Mouse (Mus musculus) limb, embryonic 12.5 days (tissue): ENCODE measurements around the gene Lrrc73. TPM values are rescaled to one million over a fixed set of nuclear protein-coding genes. Genes with fewer than 3 reads are reported as not detected.
A peak's percentile ranks its signal among the peaks of the same experiment; 100 is the strongest.

ENCODE experiments used
- ATAC-seq: fragments of 200-750 bp; cut with Nextera tagmentation; 2 replicates; pipeline ENCODE4 v1.8.0; 2017; ENCODE audit warnings: low read depth, moderate TSS enrichment; ENCODE audit not compliant: insufficient number of reproducible peaks, insufficient read depth, low FRiP score, low TSS enrichment
- H3K27ac ChIP-seq: fragments of 300-500 bp; sonication (generic); 2 replicates; pipeline ENCODE4 v1.5.1; 2016; ENCODE audit warnings: mild to moderate bottlenecking, moderate library complexity
- H3K27me3 ChIP-seq: fragments of 300-500 bp; sonication (generic); 2 replicates; pipeline ENCODE4 v1.6.1; 2016; ENCODE audit warnings: mild to moderate bottlenecking, moderate library complexity
- H3K36me3 ChIP-seq: fragments of 300-500 bp; sonication (generic); 2 replicates; pipeline ENCODE4 v1.6.1; 2016; ENCODE audit warnings: mild to moderate bottlenecking, moderate library complexity
- H3K4me1 ChIP-seq: fragments of 300-500 bp; sonication (generic); replicated peaks from 2 replicates; pipeline ENCODE4 v1.6.1; 2016
- H3K4me2 ChIP-seq: fragments of 300-500 bp; sonication (generic); 2 replicates; pipeline ENCODE4 v1.6.1; 2016; ENCODE audit warnings: mild to moderate bottlenecking, moderate library complexity
- H3K4me3 ChIP-seq: fragments of 300-500 bp; sonication (generic); replicated peaks from 2 replicates; pipeline ENCODE4 v1.5.1; 2016; ENCODE audit warnings: mild to moderate bottlenecking
- H3K9ac ChIP-seq: fragments of 300-500 bp; sonication (generic); replicated peaks from 2 replicates; pipeline ENCODE4 v1.6.1; 2016; ENCODE audit warnings: mild to moderate bottlenecking, moderate library complexity
- H3K9me3 ChIP-seq: fragments of 300-500 bp; sonication (generic); 2 replicates; pipeline ENCODE4 v1.6.1; 2016; ENCODE audit warnings: mild to moderate bottlenecking, moderate library complexity
- WGBS: fragments of 180-500 bp; shearing (Covaris S2); methylation state at CpG from one replicate; pipeline ENCODE4 v1.1.7; 2016; 5-methylcytosine and 5-hydroxymethylcytosine counted together
- microRNA counts: library from miRNA; unstranded; fragments of <30 nt; microRNA quantifications from one replicate; lab custom pipeline; 2017
- microRNA-seq: library from miRNA; unstranded; fragments of <30 nt; microRNA quantifications from one replicate; pipeline ENCODE4, GENCODE M21; 2017
- polyA plus RNA-seq: library from polyadenylated mRNA; unstranded; fragments of >200 nt; fragmentation: Nextera tagmentation; extraction: Ambion mirVana; gene quantifications from 2 replicates; pipeline ENCODE4 v1.2.1, GENCODE M21; 2016

The Lrrc73 gene
- polyA plus RNA-seq, 1 experiment from 2014 or later, result 0.60 TPM

DNA sequence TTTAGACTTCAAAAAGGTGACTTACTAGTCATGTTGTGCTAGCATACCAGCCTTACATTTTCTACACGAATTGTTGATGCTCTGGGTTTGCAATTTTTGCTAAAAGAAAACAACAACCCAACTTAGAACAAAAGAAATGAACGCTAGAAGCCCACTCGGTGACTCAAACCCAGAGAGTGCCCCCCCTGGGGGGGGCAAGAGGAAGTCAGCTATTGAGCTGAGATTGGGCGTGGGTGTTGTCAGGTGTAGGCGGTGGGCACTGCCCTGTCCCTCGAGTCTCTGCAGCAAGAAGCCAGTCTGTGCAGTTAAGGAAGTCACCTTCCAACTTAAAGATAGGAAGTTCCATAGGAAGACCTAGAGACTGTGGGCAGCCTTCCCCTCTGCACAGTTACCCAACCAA lies 43.3 kb downstream of the Lrrc73 start:
- Histone ChIP-seq H3K36me3 (no peaks in the 10 kb centered on the region), H3K27ac (no peak overlapping the region), H3K4me3 (no peak overlapping the region), H3K4me1 (peaks cover 18% of the 10 kb centered on the region), H3K4me2 (no peak overlapping the region), H3K9me3 (no peaks in the 10 kb centered on the region), H3K9ac (no peak overlapping the region), H3K27me3 (peaks cover 80% of the 10 kb centered on the region)
- ATAC-seq, result no peak
- WGBS, result 47% methylated on average over 6 of the region's 6 CpGs

DNA sequence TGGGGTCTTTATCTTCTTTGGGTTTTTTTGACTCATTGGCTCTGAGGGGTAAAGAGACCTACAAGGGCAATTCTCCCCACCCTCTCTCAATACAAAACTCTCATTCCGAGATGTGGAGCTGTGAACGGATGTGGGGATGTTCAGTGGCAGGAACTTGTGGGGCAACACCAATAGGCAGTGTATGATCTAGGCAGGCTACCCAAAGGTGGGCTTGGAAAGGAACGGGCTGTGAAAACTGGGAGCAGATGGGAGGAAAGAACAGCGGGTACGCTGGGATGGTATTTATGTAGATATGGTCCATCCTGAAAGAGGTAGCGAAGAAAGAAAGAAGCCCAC lies 43.7 kb downstream of the Lrrc73 start:
- Histone ChIP-seq H3K4me3 (peak overlapping the region; percentile 64), H3K27me3 (peaks cover 80% of the 10 kb centered on the region), H3K36me3 (no peaks in the 10 kb centered on the region), H3K4me2 (peak overlapping the region; percentile 100), H3K9ac (peak overlapping the region; percentile 66; the same call in 1 of the 2 replicates), H3K27ac (no peak overlapping the region), H3K9me3 (no peaks in the 10 kb centered on the region), H3K4me1 (peaks cover 18% of the 10 kb centered on the region)
- ATAC-seq, result no peak
- 10% methylated on average over 6 of the region's 6 CpGs for WGBS

DNA sequence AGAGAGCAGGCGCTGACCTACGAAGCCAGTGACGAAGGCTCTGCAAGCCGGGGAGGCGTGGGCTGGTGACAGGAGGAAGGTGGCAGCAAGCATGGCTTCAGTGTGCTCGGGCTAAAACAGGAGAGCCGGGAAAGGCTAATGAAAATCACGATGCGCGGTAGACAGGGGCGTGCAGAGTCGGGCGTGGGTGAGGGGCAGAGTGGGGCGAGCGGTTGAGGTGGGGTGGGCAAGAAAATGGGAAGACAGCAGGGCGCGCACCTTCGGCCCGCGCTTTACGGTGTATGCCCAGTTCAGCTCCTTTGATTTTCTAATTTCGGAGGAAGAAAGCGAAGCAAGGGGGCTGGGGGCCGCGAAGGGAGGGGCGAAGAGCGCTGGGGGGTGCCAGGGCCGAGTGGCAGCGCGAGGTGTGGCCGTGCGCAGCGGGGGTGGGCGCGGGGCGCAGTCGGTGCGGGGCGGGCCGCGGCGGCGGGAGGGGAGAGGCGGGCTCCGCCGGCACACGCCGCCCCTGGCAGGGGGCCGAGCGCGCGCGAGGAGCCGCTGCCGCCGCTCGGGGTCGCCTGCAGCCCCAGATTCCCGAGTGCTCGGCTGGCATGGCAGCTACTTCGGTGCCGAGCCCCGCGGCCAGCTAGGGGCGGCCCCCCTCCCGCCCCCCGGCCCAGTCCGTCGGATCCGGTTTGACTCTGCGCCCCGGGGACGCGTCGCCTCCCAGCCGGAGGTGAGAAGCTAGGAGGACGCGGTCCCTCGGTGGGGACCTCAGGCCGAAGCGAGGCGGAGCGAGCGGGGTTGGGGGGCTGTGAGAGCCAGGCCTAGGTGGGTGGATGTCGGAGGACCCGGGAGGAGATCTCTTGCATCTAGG lies 44.3 kb downstream of the Lrrc73 start, which contains the start of gene Dlk2:
Dlk2 (plus strand) TSS at position 58 of the 856 bp plus-strand sequence.
- Histone ChIP-seq H3K9me3 (no peaks in the 10 kb centered on the region), H3K4me1 (peaks cover 18% of the 10 kb centered on the region), H3K36me3 (no peaks in the 10 kb centered on the region), H3K27me3 (peaks cover 75% of the 10 kb centered on the region), H3K27ac (no peak within 1 kb of the TSS), H3K4me2 (peak within 1 kb of the TSS; percentile 100), H3K4me3 (peak within 1 kb of the TSS; percentile 64), H3K9ac (peak within 1 kb of the TSS; percentile 66)
- WGBS, result under 1% methylated on average over 77 of the region's 86 CpGs
- ATAC-seq, result no peak

DNA sequence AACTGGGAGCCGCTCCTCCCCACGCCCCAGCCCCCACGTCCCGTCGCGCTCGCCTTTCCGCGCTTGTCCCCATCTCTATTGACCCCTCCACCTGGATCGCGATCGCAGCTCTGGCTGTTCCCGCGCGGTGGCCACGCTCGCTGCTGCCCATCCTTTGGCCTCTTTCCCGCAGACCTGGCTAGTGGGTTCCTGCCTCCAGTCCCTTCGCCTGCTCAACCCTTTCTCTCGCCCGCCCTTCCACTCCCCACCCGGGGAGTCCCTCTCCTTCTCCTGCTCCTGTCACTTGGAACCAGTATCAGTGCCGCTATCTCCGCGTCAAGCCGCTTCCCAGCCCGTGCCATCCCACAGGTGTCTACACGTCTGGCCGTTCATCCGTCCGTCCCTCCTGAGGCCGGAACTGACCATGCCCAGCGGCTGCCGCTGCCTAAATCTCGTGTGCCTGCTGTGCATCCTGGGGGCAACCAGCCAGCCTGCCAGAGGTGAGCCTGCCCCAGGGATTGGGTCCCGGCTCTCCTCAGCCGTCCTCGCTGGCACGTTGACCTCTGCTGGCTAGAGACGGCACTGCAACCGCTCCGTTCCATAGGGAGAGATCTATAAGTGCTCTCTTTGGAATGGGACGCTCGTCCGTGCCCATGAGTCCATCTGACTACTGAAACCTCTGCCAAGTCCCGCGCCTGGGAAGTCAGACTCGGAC lies 45.0 kb downstream of the Lrrc73 start:
- H3K4me1 ChIP-seq, result peaks cover 18% of the 10 kb centered on the region
- no peaks in the 10 kb centered on the region for H3K9me3 ChIP-seq
- WGBS, result 0% methylated on average over 48 of the region's 48 CpGs
- peak overlapping the region; percentile 66 for H3K9ac ChIP-seq
- no peaks in the 10 kb centered on the region for H3K36me3 ChIP-seq
- peak; percentile 77 for ATAC-seq
- H3K4me2 ChIP-seq, result peak overlapping the region; percentile 100
- H3K27ac ChIP-seq, result no peak overlapping the region
- H3K27me3 ChIP-seq, result peaks cover 68% of the 10 kb centered on the region
- H3K4me3 ChIP-seq, result peak overlapping the region; percentile 64

DNA sequence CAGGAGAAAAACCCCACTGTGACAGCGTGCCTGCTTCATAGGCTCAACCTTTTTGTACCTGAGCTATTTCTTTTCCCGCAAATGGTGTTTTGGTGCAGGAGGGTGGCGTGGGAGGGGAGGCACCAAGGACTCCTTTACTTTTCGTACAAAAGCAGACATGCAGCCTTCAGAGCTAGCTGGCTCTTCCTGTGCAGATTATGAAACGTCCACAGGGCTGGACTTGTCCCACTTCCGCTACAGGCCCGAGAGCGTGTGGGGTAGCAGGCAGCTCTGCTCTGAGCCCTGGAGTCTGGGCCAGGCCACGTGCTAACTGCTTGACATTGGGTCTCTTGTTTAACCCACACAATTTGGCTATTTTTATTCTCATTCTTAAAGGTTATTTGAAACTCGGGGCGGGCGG lies 48.6 kb downstream of the Lrrc73 start:
- Histone ChIP-seq H3K36me3 (peaks cover 18% of the 10 kb centered on the region; the same call in 1 of the 2 replicates), H3K9me3 (no peaks in the 10 kb centered on the region), H3K27me3 (peaks cover 39% of the 10 kb centered on the region), H3K4me2 (no peak overlapping the region), H3K4me1 (peaks cover 18% of the 10 kb centered on the region), H3K27ac (no peak overlapping the region), H3K4me3 (no peak overlapping the region), H3K9ac (no peak overlapping the region)
- no peak for ATAC-seq
- 79% methylated on average over 12 of the region's 12 CpGs for WGBS

DNA sequence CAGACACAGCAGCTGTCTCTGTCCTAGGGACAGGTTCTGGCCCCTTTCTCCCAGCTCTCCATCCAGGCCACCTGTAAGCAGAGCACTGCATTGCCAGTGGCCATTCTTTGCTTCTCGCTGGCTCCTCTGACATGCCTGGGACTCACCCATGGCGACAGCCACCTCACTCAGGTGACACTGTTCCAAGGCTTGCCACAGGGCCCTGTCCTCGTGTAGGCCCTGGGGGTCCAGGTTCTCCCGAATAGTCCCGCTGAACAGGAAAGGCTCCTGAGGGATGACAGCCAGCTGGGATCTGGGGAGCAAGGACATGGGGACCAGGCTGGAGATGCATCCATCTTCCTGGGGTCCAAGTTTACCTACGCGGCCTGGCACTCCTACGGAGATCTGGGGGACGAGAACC lies 50.9 kb downstream of the Lrrc73 start:
- Histone ChIP-seq H3K4me1 (0 out of 2 replicates have a peak, but pooled peaks cover 3% of the 10 kb centered on the region), H3K27me3 (peaks cover 16% of the 10 kb centered on the region), H3K27ac (no peak overlapping the region), H3K9ac (no peak overlapping the region; the same call in 1 of the 2 replicates), H3K36me3 (peaks cover 18% of the 10 kb centered on the region; the same call in 1 of the 2 replicates), H3K4me2 (no peak overlapping the region), H3K9me3 (no peaks in the 10 kb centered on the region), H3K4me3 (no peak overlapping the region)
- ATAC-seq, result no peak
- WGBS, result 86% methylated on average over 9 of the region's 9 CpGs

MicroRNAs within 50 kb of the gene (microRNA counts, 519-probe panel; counts per million panel counts)
- not detected for microRNA mmu-miR-693-3p (lab: Ali Mortazavi, UCI)
- microRNA mmu-miR-693-5p (lab: Ali Mortazavi, UCI), result not detected

Small RNAs within 50 kb of the gene (microRNA-seq; reads per million reads assigned to microRNA genes)
- not detected for gene Mir693

Other genes with a start within 250 kb of the Lrrc73 start
- gene Vegfa, start 221.2 kb upstream of the Lrrc73 start, polyA plus RNA-seq, result 6.2 TPM in 2 replicates
- gene Mrps18a, start 142.5 kb upstream of the Lrrc73 start, polyA plus RNA-seq, result 143 and 144 TPM in 2 replicates
- gene Rsph9, start 109.3 kb upstream of the Lrrc73 start, polyA plus RNA-seq, result 9.5 and 12.7 TPM in 2 replicates
- gene Mad2l1bp, start 100.0 kb upstream of the Lrrc73 start, polyA plus RNA-seq, result 36.1 and 36.4 TPM in 2 replicates
- 46.5 and 51.0 TPM in 2 replicates for gene Gtpbp2, start 92.5 kb upstream of the Lrrc73 start, polyA plus RNA-seq
- 15.4 and 16.0 TPM in 2 replicates for gene Polh, start 50.9 kb upstream of the Lrrc73 start, polyA plus RNA-seq
- gene Xpo5, start 50.7 kb upstream of the Lrrc73 start, polyA plus RNA-seq, result 61.6 and 63.1 TPM in 2 replicates
- 109 and 111 TPM in 2 replicates for gene Polr1c, start 5.5 kb upstream of the Lrrc73 start, polyA plus RNA-seq
- 65.6 and 73.5 TPM in 2 replicates for gene Yipf3, start 5.5 kb upstream of the Lrrc73 start, polyA plus RNA-seq
- gene Tjap1, start 29.5 kb downstream of the Lrrc73 start, polyA plus RNA-seq, result 59.9 and 62.8 TPM in 2 replicates
- gene Dlk2, start 43.9 kb downstream of the Lrrc73 start, polyA plus RNA-seq, result 3.8 and 4.8 TPM in 2 replicates
- gene Abcc10, start 74.8 kb downstream of the Lrrc73 start, polyA plus RNA-seq, result 7.7 and 8.2 TPM in 2 replicates
- gene Zfp318, start 130.2 kb downstream of the Lrrc73 start, polyA plus RNA-seq, result 16.5 and 17.7 TPM in 2 replicates
- gene Crip3, start 175.4 kb downstream of the Lrrc73 start, polyA plus RNA-seq, result 0.40 and 0.63 TPM in 2 replicates
- not detected in 2 replicates for gene Slc22a7, start 184.9 kb downstream of the Lrrc73 start, polyA plus RNA-seq
- 0.34 and 0.45 TPM in 2 replicates for gene Ttbk1, start 234.1 kb downstream of the Lrrc73 start, polyA plus RNA-seq
- 51.6 and 55.3 TPM in 2 replicates for gene Dnph1, start 243.2 kb downstream of the Lrrc73 start, polyA plus RNA-seq